Mouse (Mus musculus) thymus, postnatal 14 days (tissue): Measurements from ENCODE around the gene Spem2.

Experiments
- DNase-seq: peaks from one replicate; pipeline ENCODE4 v3.0.0; 2021

Spem2 gene

GRCm38 (mm10) chr11:69835326-69835965 is 17.2 kb upstream of the Spem2 start:
- DNase-seq: no peak

GRCm38 (mm10) chr11:69834001-69834549 is 15.8 kb upstream of the Spem2 start:
- peak; percentile 77 for DNase-seq

DNA sequence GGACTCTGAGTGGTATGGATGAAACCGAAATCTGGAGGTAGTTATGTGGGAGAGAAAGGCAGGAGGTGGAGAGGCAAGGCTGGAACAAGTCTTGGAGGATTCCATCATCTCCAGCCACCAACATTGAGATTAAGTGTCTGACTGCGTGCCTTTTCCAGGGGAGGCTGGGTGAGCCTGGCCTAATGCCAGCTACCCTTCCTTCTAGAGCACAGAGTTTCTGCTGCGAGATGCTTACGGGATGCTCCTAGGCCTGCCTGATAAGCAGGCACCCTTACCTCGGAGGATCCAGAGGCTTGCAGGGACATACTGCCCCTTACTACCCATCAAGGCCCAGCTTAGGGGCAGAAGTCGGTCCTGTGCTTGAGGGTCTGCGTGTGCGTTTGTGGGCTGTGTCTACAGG is 15.3 kb upstream of the Spem2 start:
- no peak for DNase-seq

DNA sequence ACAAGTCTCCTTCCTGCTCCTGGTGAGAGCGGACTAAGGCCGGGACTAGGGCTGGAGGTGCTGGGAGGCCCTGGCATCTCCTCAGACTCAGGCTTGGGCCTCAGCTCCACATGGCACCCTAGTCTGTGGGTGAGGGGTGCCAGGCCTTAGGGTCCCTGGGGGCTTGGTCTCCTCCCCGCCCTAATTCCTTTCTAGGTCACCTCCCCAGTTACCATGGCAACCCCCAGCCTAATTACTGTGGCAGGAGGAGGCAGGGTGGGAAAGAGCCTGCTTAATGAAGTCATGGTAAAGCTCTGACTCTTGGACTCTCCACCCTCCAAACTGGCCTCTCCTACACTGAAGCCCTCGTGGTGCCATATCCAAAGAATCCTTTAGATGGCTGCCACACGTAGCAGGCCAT is 10.6 kb upstream of the Spem2 start:
- DNase-seq: no peak

- DNase-seq: no peak
These were observed 5.2 kb upstream of the Spem2 start for GRCm38 (mm10) chr11:69823456-69823855.

GRCm38 (mm10) chr11:69822080-69822479 is 3.8 kb upstream of the Spem2 start, which contains the start of gene Spem1:
Spem1 (minus strand) TSS chr11:69822180.
- no peak for DNase-seq

DNA sequence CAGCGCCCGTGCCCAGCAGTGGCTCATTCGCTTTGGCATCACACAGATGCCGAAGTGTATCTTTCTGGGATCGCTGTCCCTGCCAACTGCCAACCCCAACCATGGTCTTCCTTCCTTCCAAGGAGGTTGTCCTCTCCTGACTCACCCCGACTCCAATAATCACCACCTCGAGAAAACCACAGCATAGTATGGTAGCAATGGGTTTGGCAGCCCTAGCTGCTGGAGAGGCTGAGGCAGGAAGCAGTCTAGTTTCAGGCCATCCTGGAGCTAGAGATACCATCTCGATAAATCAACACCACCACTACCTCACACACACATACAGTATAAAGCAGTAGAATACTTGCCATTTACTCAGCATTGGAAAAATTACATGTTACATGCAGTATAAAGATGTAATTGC is 606 bp upstream of the Spem2 start:
- no peak for DNase-seq

DNA sequence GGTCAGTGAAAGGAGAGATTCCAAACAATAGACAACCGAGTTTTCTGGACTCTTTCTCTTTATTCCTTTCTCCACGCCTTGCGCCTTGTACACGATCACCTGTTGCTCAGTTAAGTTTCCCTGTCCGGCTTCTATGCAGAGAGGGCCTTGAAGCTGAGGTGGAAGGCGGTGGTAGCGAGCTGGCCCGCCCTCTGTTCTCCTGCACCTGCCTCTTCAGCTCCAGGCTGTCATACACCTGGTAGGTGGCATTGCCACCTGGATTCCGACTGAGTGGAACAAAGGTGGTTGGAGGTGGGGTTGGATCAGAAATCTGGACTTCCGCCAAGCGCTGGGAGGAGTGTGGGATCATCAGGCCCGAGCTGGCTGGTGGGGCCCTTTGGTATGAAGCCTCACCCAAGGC is 1.7 kb downstream of the Spem2 start:
- DNase-seq: no peak

- peak; percentile 54 for DNase-seq
These were observed 3.1 kb downstream of the Spem2 start, which contains the start of gene Gm39566 for GRCm38 (mm10) chr11:69815155-69815554. Gm39566 (minus strand) TSS chr11:69815298.

- no peak for DNase-seq
These were observed 8.0 kb downstream of the Spem2 start for GRCm38 (mm10) chr11:69810280-69810679.

DNA sequence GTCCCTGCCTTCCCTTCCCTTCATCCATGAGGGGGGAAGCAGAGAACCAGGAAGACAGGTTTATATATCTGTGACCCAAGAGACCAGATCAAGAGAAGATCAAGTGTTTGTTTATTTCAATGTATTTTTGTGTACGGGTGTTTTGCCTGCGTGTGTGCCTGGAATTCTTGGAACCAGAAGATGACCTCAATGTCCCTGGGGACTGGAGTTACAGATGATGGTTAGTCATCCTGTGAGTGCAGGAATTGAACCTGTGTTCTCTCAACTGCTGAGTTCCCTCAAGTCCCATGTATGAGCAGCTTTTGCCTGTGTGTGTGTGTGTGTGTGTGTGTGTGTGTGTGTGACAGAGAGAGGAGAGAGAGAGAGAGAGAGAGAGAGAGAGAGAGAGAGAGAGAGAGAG is 10.6 kb downstream of the Spem2 start:
- no peak for DNase-seq

DNA sequence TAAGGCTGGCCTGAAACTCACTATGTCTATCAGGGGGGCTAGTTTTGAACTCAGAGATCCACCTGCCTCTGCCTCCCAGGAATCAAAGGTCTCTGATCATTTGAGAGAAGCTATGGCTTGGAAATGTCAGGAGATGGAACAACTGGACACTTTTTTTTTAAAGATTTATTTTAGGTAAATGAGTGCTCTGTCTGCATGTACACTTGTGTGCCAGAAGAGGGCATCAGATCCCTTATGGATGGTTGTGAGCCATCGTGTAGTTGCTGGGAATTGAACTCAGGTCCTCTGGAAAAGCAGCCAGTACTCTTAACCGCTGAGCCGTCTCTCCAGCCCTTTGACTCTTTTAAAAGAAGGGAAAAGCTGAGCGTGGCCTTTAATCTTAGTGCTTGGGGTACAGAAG is 11.9 kb downstream of the Spem2 start:
- no peak for DNase-seq

GRCm38 (mm10) chr11:69804972-69805909 is 13.0 kb downstream of the Spem2 start, which contains the start of gene Tmem102:
Tmem102 (minus strand) TSS chr11:69805624.
- DNase-seq: peak; percentile 25

GRCm38 (mm10) chr11:69804652-69804940 is 13.7 kb downstream of the Spem2 start:
- no peak for DNase-seq

DNA sequence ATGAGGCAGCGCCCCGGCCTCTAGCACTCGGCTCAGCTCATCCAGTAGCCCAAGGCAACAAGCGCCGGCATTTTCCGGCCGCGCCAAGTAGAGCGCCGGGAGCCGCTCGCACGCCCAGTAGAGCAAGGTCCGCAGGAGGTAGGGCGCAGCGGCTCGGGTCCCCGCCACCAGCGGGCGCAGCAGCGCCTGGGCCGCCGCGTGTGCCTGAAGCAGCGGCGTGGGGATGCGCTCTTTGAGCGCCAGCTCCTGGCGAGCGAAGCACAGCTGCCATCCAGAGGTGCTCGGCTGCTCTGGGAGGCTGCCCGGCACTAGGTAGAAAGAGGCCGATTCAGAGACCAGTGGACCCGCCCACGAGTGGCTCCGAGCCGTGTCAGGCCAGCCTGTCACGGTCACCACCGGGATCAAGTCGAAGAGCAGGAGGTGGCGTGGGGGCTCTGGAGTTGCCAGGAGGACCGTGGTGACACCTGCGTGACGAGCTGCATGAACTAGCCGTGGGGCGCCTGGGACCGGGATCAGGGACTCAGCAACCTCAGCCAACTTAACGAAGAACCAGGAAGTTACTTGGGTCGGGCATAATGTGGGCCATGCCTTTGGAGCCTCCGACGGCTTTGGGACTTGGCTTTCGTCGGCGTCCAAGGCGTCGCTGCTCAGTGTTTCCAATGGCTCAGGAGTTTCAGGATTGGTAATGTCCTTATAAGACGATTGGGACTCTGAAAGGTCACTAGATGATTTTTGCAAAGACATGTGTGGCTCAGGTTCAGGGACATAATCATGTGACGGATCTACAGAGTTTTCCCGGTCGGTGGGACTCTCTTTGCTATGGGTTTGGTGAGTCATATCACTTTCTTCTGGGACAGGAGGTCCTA is 14.2 kb downstream of the Spem2 start:
- peak; percentile 86 for DNase-seq

DNA sequence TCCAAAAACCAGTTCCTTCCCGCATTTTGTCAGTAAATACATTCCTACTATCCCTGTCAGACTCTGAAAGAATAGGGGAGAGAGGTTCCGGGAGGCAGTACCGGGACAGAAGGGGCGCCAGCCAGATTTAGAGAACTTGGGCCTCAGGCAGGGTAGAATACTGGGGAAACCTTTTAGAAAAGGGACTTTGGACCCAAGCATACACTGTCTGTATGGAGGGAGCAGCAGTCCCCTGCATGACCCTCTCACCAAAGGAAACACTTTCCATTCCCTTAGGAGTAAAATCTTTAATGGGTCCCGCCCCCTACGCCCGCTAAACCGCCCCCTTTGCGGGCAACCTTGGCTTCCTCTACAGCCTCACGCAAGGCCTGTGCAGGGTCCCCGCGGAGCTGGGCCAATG is 14.9 kb downstream of the Spem2 start:
- no peak for DNase-seq

DNA sequence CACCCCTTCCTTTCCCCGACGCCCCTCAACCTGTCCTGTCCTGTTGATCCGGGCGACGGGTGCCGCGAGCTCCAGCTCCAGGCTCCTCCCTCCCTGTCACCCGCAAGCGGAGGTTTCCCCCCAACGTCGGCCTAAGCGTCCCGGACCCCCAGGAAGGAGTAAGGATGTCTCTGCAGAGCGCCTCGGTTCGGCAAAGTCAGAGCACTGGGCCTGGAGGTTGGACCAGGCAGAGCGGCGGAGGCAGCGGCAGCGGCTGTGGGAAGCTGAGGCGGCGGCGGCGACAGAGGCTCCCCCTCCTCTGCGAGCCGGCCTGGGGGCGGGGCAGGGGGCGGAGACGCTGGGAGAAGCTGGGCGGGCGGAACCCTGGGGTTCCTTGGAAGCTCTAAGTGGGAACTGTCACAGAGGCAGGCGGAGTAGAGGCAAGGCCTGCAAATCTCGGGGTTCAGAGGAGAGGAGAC is 15.6 kb downstream of the Spem2 start:
- peak; percentile 86 for DNase-seq

DNA sequence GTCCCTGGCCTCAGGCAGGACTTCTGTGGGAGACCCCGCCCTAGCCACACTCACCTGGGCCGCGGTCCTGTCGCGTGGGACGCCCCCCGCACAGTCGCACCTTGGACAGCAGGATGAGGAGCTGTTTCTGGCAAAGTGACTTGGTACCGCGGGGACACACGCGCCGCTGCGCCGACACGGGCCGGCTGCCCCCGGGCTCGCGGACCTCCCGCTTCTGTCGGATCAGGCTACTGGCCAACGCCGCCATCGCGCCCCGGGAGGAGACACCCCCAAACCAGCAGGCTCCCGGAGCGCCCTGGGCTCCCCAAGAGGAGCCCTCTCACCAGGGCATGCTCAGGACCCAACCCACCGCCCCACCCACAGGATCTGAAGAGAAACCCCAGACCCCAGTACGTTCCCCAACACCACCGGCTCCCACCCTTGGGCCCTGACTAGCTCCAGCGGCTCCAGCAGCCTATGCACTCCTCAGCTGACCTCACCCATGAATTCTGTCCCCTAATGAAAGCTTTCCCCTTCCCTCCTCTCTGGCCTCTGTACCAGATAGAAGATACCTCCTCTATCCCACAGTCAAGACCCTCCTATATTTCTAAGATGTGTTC is 16.8 kb downstream of the Spem2 start, which contains the start of gene Fgf11:
TSS of gene Fgf11 (minus strand) at position 479 of the 599 bp plus-strand sequence.
- no peak for DNase-seq

DNA sequence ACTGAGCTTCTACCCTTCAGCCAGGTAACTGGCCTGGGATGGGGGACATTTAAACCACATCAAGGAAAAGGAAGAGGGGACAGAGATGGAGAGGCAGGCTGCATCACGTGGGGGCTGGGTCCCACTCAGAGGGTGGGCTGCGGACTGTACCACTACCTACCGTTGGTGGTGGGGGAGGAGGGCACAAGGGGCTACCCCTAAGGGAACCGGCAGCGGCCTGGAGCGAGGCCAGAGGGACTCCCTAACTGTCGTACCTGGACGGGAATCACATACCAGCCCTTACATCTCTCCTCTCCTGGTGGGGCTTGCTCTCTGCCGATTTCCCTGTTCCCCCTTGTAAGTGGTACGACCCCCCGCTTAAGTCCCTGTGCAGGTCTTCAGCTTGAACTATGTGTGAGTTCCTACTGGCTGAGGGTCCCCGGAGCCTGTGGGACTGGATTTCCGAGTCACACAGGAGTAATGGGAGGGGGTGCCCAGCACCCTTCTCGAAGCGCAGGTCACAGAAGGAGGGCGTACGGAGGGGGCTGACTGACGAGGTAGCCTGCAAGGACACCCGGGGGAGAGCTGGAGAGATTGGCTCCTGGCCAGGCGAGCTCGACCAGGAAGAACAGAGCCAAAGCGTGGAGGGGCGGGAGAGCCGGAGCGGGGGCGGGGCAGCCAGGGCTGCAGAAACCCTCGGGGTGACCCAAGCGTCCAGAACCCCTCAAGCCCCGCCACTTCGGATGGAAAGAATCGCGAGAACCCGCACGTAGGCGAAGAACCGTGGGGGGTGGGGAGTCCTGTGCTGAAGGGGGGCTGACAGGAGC is 17.7 kb downstream of the Spem2 start:
- DNase-seq: peak; percentile 11

DNA sequence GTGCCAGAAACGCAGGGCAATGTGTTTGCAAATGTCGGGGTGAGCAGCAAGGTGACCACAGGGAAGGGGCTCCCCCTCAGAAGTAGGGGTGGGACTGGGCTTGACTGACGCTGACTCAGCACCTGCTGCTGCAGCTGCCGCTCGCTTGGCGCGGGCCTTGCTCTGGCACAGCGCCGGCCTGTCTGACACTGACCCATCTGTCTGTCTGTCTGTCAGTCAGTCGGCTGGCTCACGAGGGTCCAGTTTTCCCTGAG is 18.2 kb downstream of the Spem2 start:
- DNase-seq: no peak

DNA sequence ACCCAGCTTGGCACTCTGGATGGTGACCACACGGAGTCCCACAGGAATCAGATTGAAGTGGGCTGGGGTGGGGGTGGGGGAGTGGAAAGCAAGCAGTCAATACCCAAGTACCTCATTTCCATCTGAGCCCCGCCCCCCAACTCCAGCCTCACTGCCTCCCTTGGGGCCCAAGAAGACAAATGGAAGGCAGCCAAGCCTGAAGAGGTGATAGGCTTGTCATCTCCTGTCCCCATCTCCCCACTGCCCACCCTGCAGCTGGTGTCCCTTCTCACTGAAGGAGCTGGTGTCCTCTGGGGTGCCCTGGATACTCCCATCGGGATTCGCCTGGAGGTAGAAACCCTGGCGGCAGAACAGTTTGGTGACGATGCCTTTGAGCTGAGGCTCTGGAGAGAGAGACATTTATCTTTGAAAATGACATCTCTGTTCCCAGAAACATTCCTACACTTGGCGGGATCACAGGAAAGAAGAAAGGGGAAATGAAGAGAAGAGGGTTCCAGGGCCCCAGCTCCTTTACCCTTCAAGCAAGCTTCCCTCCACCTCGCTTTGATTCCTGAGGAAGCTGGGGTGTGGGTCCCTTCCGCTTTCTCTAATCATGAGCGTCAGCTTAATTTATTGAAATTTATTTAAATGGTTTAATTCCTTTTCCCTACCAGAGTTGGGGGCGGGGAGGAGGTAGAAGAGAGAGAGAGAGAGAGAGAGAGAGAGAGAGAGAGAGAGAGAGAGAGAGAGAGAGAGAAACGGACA is 18.7 kb downstream of the Spem2 start:
- no peak for DNase-seq
